Mouse (Mus musculus) Patski (cell line): ENCODE data around the gene Krtap5-2. TPM values are rescaled to one million over a fixed set of nuclear protein-coding genes. Genes with fewer than 3 reads are reported as not detected.
"Not testable (repeated sequence)": the region's sequence is repeated elsewhere in the genome, so short reads cannot be mapped to it uniquely, and the experiment has no call there.

Experiments
- ATAC-seq: fragments of 100-300 bp; one replicate; pipeline ENCODE4 v1.8.0; 2021
- CTCF ChIA-PET: fragments of 350-600 bp; sonication (Branson Sonifier 250); formaldehyde crosslinking; loops from one replicate; lab custom pipeline; 2022; ENCODE audit warnings: inconsistent platforms; lab: Charles Lee
- POLR2A ChIA-PET: fragments of 350-600 bp; sonication (Branson Sonifier 250); formaldehyde crosslinking; loops from one replicate; lab custom pipeline; 2022; ENCODE audit warnings: antibody characterized with exemption, inconsistent platforms; lab: Charles Lee
- DNase-seq: peaks from one replicate; pipeline ENCODE4 v3.0.0-alpha.2; 2011; ENCODE audit warnings: low read depth, low spot score
- H3K27me3 ChIP-seq: fragments of 371-371 bp; one replicate; pipeline ENCODE4 v1.5.1; 2021
- CTCF ChIP-seq: fragments of 100-300 bp; IDR thresholded peaks from one replicate; pipeline ENCODE4 v1.5.1; 2021
- in situ Hi-C: fragments of 300-500 bp; cut with MboI; formaldehyde crosslinking; loops from 3 replicates; pipeline ENCODE4 v1.11.1; 2018; ENCODE audit warnings: low pct_unique_long_range_greater_than_20kb, mixed read lengths
- polyA plus RNA-seq: library from polyadenylated mRNA; unstranded; gene quantifications from one replicate; pipeline ENCODE4 v1.2.3, GENCODE M21; 2021

The Krtap5-2 gene
- not detected for polyA plus RNA-seq

DNA sequence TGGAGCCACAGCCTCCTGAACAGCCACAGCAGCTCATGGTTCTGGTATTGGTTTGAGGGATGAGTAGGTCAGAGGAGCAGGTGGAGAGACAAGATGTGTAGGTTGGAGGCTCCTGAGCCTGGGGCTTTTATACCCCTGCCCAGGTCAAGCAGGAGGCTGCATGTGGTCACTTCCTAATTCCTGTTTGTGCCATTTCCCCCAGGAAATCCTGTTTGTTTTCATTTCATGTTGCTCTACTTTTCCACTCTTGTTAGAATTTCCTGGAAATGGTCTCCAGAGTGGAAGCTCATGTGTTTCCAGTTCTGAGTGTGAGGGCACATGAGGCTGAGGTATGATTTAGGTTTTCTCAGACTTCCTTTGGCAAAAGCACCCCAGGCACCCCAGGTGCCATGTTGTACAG, at the start of gene Krtap5-2:
Gene Krtap5-2 (minus strand): TSS at position 101 of the 400 bp plus-strand sequence.
- ATAC-seq, in situ Hi-C loops, H3K27me3 ChIP-seq, CTCF ChIA-PET, POLR2A ChIA-PET, DNase-seq: not testable (repeated sequence)

DNA sequence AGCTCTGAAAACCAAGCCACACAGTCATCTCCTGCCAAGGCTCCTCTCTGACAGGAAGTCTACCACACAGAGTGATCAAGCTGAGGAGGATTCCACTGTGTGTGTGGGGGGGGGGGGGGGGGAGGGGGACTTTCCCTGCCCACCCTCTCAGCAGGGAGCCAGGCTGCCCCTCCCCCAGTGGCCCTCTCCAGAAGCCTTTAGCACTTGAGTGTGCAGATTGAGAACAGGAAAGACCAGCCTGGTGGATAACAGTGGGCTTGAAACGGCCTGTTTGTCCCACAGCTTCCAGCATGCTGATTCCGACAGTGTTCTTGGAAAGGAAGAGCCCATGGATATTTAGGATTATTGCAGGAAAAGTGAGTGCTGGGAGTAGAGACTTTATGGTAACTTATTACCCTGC, 48.7 kb upstream of the Krtap5-2 start:
- in situ Hi-C loops: no loop called here
- no peak for ATAC-seq
- DNase-seq: no peak
- ChIA-PET CTCF (interaction anchor here (1.1 kb wide), 1 partner anchor 10 kb away, joined by 3 read pairs; no protein-coding TSS in a partner anchor), POLR2A (no interaction called here)
- H3K27me3 ChIP-seq: no peaks in the 10 kb centered on the region
- TF ChIP-seq CTCF: no peak

DNA sequence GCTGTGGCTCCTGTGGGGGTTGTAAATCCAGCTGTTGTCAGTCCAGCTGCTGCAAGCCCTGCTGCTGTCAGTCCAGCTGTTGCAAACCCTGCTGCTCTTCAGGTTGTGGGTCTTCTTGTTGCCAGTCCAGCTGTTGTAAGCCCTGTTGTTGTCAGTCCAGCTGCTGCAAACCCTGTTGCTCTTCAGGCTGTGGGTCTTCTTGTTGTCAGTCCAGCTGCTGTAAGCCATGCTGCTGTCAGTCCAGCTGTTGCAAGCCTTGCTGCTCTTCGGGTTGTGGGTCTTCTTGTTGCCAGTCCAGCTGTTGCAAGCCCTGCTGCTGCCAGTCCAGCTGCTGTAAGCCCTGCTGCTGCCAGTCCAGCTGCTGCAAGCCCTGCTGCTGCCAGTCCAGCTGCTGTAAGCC, 36.3 kb upstream of the Krtap5-2 start:
- CTCF ChIA-PET, H3K27me3 ChIP-seq, ATAC-seq, DNase-seq, in situ Hi-C loops, POLR2A ChIA-PET: not testable (repeated sequence)

DNA sequence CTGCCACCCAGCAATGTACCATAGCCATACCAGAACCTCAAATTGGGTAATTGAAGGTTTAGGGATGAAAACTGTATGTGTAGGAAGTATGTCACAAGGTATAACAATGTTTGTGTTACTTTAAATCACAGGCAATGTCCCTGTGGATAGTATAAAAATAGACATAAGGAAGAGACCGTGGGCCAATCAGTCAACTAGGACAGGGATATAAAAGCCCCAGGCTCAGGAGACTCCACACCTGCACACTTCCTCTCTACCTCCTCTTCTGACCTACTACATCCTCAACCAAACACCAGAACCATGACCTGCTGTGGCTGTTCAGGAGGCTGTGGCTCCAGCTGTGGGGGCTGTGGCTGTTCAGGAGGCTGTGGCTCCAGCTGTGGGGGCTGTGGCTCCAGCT, 35.8 kb upstream of the Krtap5-2 start, which contains the start of gene Gm7579:
Gene Gm7579 (plus strand): TSS at position 301 of the 400 bp plus-strand sequence.
- ChIA-PET POLR2A (interaction anchor here (0.5 kb wide), 1 partner anchor 60 kb away, joined by 3 read pairs; no protein-coding TSS in a partner anchor), CTCF (no interaction called here)
- in situ Hi-C loops: no loop called here
- H3K27me3 ChIP-seq: no peaks in the 10 kb centered on the region
- TF ChIP-seq CTCF: no peak
- no peak for DNase-seq
- no peak for ATAC-seq

DNA sequence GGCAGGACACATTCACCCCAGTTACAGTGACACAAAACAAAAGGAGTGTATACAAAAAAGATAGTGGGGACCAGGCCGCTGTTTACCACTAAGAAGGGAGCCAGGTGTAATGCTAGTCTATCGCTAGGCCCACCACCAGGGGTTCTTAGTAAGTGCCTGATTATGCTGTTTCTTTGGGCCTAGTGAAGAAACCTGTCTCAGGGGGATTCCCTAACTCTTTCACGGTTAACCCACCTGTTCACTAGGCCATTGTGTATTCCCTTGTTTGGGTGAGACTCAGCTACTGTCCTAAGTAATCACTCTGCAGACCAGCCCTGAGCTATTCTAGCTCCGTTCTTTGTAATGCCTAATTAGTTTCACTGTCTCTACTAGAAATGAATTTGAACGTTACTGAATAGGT, 31.1 kb upstream of the Krtap5-2 start:
- DNase-seq, H3K27me3 ChIP-seq, in situ Hi-C loops, ATAC-seq, CTCF ChIA-PET, POLR2A ChIA-PET: not testable (repeated sequence)

DNA sequence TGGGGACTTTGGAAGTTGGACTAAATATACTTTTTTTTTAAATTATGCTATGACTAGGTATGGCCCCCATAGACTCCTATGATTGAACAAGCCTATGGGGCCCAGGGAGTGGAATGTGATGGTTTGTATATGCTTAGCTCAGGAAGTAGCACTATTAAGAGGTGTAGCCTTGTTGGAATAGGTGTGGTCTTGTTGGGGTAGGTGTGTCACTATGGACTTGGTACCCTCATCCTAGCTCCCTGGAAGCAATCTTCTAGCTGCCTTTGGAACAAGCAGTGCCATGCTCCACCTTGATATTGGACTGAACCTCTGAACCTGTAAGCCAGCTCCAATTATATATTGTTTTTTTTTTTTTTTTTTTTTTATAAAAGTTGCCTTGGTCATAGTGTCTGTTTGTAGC, 29.7 kb upstream of the Krtap5-2 start:
- POLR2A ChIA-PET: interaction anchor here (0.6 kb wide), 1 partner anchor 62 kb away, joined by 3 read pairs; no protein-coding TSS in a partner anchor
- DNase-seq: no peak
- no peak for TF ChIP-seq CTCF
- in situ Hi-C loops: no loop called here
- no peaks in the 10 kb centered on the region for H3K27me3 ChIP-seq
- ATAC-seq: no peak
- CTCF ChIA-PET: no interaction called here

DNA sequence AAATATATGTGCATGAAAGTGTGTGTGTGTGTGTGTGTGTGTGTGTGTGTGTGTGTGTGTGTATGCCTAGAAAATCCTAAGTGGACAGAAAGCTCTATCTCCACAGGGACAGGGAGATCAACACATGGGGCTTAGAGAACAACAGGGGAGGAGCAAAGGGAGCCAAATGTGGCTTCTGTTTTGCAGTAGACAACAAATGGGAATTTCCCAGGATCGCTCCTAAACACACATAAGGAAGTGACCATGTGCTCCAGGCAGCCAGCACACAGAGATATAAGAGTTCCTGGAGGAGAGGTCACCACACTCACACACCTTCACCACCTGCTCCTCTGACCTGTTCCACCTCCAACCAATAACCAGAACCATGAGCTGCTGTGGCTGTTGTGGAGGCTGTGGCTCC, 25.3 kb upstream of the Krtap5-2 start, which contains the start of gene Krtap5-3:
Gene Krtap5-3 (plus strand): TSS at position 301 of the 400 bp plus-strand sequence.
- ChIA-PET CTCF (no interaction called here), POLR2A (no interaction called here)
- no peak for ATAC-seq
- DNase-seq: no peak
- H3K27me3 ChIP-seq: no peaks in the 10 kb centered on the region
- no peak for TF ChIP-seq CTCF
- in situ Hi-C loops: no loop called here

DNA sequence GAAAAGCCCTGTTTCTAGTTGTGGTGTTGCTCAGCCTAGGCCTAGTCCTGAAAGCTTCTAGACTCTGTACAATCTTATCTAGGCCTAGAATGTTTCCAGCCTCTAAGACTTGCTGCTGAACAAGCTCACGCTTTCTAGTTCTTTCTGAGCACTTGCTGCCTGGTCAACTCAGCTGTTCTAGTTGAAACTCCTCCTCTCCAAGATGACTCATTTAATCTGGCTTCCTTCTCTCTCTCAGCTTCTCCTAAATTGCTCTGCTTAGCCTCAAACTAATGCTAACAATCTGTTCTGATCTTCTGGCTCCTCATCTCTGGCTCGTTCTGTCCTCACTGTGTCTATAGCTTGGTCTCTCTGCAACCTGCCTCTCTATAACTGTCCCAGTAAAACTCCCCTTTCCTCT, 22.9 kb upstream of the Krtap5-2 start:
- in situ Hi-C loops: loop anchor here (10.0 kb wide), 1 partner anchor 1264 kb away; no protein-coding TSS in a partner anchor
- DNase-seq (no peak), ATAC-seq (peak; percentile 8)
- peaks cover 4% of the 10 kb centered on the region for H3K27me3 ChIP-seq
- ChIA-PET POLR2A (no interaction called here), CTCF (no interaction called here)
- TF ChIP-seq CTCF: no peak

DNA sequence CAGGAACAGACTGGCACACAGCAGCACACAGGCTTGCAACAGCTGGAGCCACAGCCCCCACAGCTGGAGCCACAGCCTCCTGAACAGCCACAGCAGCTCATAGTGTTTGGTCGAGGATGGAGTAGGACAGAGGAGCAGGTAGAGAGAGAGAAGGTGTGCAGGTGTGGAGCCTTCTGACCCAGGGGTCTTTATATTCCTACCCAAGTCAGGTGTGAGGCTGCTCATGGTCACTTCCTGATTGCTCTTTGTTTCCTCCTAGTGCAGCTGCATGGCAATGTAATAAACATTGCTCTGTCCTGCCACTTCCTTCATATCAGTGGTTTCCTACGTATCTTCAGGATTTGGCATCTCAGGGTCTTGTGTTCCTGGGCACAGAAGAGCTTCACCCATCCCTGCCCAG, 14.5 kb upstream of the Krtap5-2 start, which contains the start of gene Gm10153:
Gene Gm10153 (minus strand): TSS at position 101 of the 400 bp plus-strand sequence.
- DNase-seq (no peak), ATAC-seq (no peak)
- peaks cover 9% of the 10 kb centered on the region for H3K27me3 ChIP-seq
- TF ChIP-seq CTCF: no peak
- CTCF ChIA-PET: no interaction called here
- POLR2A ChIA-PET: no interaction called here
- in situ Hi-C loops: loop anchor here (10.0 kb wide), 1 partner anchor 1255 kb away; no protein-coding TSS in a partner anchor

DNA sequence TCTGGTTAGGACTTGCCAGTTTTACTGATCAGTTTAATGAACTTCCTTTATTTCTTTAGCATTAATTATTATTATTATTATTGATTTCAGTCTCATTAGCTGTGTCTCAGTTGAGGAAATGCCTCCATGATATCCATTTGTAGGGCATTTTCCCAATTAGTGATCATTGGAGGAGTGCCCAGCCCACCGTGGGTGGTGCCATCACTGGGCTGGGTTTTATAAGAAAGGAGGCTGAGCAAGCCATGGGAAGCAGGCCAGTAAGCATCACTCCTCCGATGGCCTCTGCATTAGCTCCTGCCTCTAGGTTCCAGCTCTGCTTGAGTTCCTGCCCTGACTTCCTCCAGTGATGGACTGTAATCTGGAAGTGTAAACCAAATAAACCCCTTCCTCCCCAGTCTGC, 12.4 kb upstream of the Krtap5-2 start:
- CTCF ChIA-PET: no interaction called here
- peaks cover 11% of the 10 kb centered on the region for H3K27me3 ChIP-seq
- DNase-seq: no peak
- ATAC-seq: no peak
- TF ChIP-seq CTCF: no peak
- POLR2A ChIA-PET: no interaction called here
- in situ Hi-C loops: no loop called here

DNA sequence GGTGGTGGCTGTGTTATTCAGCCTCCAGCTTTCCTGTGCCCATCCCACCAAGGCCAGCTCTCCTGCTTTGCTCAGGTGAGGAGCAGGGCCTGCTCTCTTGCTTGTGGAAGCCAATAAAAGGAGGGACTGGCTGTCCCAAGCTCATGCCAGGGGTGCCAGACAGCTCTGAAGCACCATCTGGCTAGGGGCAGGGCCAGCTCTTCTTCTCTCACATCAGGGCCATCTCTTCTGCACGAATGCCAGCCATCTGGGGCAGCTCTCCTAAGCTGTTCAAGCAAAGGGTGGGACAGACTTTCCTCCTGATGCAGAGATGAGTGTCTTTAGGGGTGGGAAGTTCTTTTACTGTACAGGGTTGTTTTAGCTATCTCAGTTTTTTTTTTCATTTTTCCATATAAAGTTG, 5.2 kb upstream of the Krtap5-2 start:
- POLR2A ChIA-PET: no interaction called here
- in situ Hi-C loops: no loop called here
- no peak for ATAC-seq

DNA sequence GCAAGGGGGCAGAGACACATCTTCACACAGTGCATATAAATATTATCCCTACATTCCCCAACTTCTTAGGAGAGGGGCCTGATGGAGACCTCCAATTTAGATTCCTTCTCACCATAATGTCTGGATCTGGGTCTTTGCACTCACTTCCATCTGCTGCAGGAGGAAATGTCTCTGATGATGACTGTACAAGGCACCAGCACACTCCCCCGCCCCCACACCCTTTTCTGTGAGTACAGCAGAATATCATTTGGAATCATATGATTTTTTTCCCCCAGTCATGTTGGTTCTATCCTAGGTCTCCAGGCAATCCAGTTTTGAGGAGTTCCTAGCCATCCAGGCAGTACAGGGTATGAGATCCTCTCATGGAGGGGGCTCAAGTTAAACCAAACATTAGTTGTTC, 2.9 kb upstream of the Krtap5-2 start:
- peaks cover 20% of the 10 kb centered on the region for H3K27me3 ChIP-seq
- in situ Hi-C loops: no loop called here
- no peak for ATAC-seq
- no peak for DNase-seq
- TF ChIP-seq CTCF: no peak
- ChIA-PET CTCF (no interaction called here), POLR2A (no interaction called here)

More for the DNA sequence above, 5.2 kb upstream of the Krtap5-2 start:
- CTCF ChIA-PET: no interaction called here
- peaks cover 25% of the 10 kb centered on the region for H3K27me3 ChIP-seq
- TF ChIP-seq CTCF: no peak
- no peak for DNase-seq
